Mouse (Mus musculus) kidney, postnatal 0 days (tissue): Measurements from ENCODE around the gene Ubr4. TPM values are rescaled to one million over a fixed set of nuclear protein-coding genes. Genes with fewer than 3 reads are reported as not detected.

Experiments
- ATAC-seq: fragments of 200-750 bp; cut with Nextera tagmentation; replicated peaks from 2 replicates; pipeline ENCODE4 v1.8.0; 2017; ENCODE audit warnings: low read depth, moderate number of reproducible peaks, moderate TSS enrichment, moderate library complexity; ENCODE audit not compliant: low FRiP score
- DNase-seq: peaks from one replicate; pipeline ENCODE4 v3.0.0-alpha.2; 2016; ENCODE audit warnings: low spot score
- H3K27ac ChIP-seq: fragments of 300-500 bp; sonication (generic); 2 replicates; pipeline ENCODE4 v1.5.1; 2014; ENCODE audit warnings: mild to moderate bottlenecking
- H3K27me3 ChIP-seq: fragments of 300-500 bp; sonication (generic); 2 replicates; pipeline ENCODE4 v1.6.1; 2014; ENCODE audit warnings: low read length, mixed read lengths; ENCODE audit not compliant: insufficient read depth
- H3K36me3 ChIP-seq: fragments of 300-500 bp; sonication (generic); 2 replicates; pipeline ENCODE4 v1.6.1; 2014; ENCODE audit warnings: low read length, mixed read lengths; ENCODE audit not compliant: insufficient read depth
- H3K4me1 ChIP-seq: fragments of 300-500 bp; sonication (generic); replicated peaks from 2 replicates; pipeline ENCODE4 v1.6.1; 2014; ENCODE audit warnings: antibody characterized with exemption, low read length, mixed read lengths; ENCODE audit not compliant: insufficient read depth
- H3K4me2 ChIP-seq: fragments of 300-500 bp; sonication (generic); 2 replicates; pipeline ENCODE4 v1.6.1; 2014; ENCODE audit warnings: mild to moderate bottlenecking, low read length, moderate library complexity, mixed read lengths
- H3K4me3 ChIP-seq: fragments of 300-500 bp; sonication (generic); replicated peaks from 2 replicates; pipeline ENCODE4 v1.5.1; 2014; ENCODE audit warnings: low read depth, low read length
- H3K9ac ChIP-seq: fragments of 300-500 bp; sonication (generic); 2 replicates; pipeline ENCODE4 v1.6.1; 2014; ENCODE audit warnings: low read depth, low read length
- H3K9me3 ChIP-seq: fragments of 300-500 bp; sonication (generic); replicated peaks from 2 replicates; pipeline ENCODE4 v1.6.1; 2016; ENCODE audit warnings: low read length, inconsistent platforms, mixed read lengths
- CTCF ChIP-seq: IDR thresholded peaks from 2 replicates; pipeline ENCODE4 v1.5.1; 2016; ENCODE audit warnings: antibody characterized with exemption, low read depth, mild to moderate bottlenecking, moderate library complexity
- WGBS: fragments of 180-500 bp; shearing (Covaris S2); extraction: QIAGEN DNeasy Blood & Tissue Kit; methylation state at CpG from one replicate; pipeline ENCODE4 v1.1.7; 2014; 5-methylcytosine and 5-hydroxymethylcytosine counted together
- polyA plus RNA-seq: library from polyadenylated mRNA; unstranded; fragments of >200 nt; fragmentation: Nextera tagmentation; extraction: Ambion mirVana; gene quantifications from 2 replicates; pipeline ENCODE4 v1.2.1, GENCODE M21; 2015

The Ubr4 gene
- polyA plus RNA-seq, 1 experiment from 2014 or later: 46.2 TPM

DNA sequence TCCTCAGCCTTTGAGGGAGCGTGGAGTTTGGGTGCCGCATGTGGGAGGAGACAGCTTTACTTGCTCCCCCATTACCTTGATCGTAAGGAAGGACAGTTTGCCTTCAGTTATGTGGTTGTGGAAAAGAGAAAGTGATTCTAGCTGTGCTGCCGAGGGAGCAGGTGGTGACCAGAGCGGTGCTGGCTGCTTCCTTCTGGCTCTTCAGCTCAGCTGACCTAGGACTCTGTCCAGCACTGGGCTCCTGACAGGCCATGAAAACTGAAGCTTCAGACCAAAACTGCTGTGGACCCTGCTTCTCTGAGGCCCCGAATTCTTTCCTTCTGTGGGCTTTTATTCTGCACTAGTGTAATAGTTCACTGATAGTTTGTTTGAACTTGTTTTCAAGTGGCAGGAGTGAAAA, 114.1 kb downstream of the Ubr4 start:
- H3K4me3 ChIP-seq: no peak overlapping the region
- WGBS: 89% methylated on average over 6 of the region's 6 CpGs

DNA sequence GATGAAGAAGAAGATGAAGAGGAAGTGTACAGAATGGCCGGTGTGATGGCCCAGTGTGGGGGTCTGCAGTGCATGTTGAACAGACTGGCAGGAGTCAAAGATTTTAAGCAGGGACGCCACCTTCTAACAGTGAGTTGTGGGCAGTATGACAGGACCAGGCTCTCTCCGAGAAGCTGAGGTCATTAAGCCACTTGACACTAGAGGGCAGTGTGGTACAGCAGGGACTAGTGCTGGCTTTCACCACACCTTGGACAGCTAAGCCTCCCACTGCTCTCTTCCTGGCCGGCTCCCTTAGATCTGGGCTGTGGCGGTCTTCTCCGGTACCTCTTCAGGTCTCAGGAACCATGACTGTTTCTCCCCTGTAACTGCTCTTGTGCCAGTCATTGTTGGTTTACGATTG, 117.8 kb downstream of the Ubr4 start:
- peak; percentile 63 for ATAC-seq

More for the DNA sequence above, 114.1 kb downstream of the Ubr4 start:
- Histone ChIP-seq H3K36me3 (peaks cover 88% of the 10 kb centered on the region), H3K9ac (no peak overlapping the region), H3K9me3 (no peaks in the 10 kb centered on the region), H3K27me3 (no peaks in the 10 kb centered on the region), H3K4me2 (no peak overlapping the region), H3K27ac (no peak overlapping the region), H3K4me1 (no peaks in the 10 kb centered on the region)
- ATAC-seq (no peak), DNase-seq (no peak)
- no peak for TF ChIP-seq CTCF

DNA sequence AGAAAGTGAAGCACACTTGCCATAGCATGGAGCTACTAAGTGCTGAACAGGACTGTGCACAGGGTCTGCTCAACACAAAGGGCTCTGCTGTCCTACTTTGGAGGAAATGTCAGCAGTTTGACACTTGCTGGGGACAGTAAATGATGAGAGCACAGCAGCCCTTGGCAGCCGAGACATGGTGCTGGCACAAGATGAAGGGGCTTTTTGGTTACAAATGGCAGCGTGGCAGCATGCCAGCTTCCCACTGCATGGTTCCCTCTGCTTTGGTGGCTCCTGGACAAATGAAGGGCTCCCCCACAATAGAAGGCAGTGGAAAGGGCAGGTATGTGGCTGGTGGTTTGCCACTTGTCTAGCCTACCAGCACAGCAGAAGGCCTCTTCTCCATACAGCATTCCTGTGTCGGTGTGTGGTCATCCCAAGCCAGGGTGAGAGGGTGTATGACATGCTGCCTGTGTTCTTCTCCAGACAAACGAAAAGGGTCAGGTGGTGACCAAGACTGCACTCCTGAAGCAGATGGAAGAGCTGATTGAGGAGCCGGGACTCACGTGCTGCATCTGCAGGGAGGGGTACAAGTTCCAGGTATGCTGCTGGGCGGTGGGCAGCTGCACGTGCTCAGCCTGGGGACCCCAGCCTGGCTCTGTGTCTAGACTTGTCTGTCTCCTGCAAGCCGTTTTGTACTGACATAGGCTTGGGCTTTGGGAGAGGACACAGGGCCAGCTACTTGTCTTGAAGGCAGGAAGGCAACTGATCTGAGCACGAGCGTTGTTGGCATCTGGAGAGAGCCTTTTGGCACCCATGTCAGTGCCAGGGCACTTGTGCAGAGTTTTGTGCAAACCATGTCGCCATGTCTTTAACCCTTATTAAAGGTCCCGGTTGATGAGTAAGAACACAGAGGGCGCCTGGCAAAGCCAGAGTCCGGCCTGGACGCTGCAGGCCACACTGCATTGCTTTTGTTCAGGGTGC, 124.5 kb downstream of the Ubr4 start:
- TF ChIP-seq CTCF: no peak
- ATAC-seq: no peak
- no peak overlapping the region for H3K4me2 ChIP-seq
- peaks cover 83% of the 10 kb centered on the region for H3K36me3 ChIP-seq
- H3K27me3 ChIP-seq: no peaks in the 10 kb centered on the region
- H3K27ac ChIP-seq: no peak overlapping the region
- WGBS: 91% methylated on average over 16 of the region's 16 CpGs
- DNase-seq: no peak
- H3K9ac ChIP-seq: no peak overlapping the region
- H3K4me1 ChIP-seq: no peaks in the 10 kb centered on the region
- H3K9me3 ChIP-seq: no peaks in the 10 kb centered on the region
- H3K4me3 ChIP-seq: no peak overlapping the region

More for the DNA sequence above, 117.8 kb downstream of the Ubr4 start:
- no peak overlapping the region for H3K4me2 ChIP-seq
- 37% methylated on average over 7 of the region's 7 CpGs for WGBS
- H3K9me3 ChIP-seq: no peaks in the 10 kb centered on the region
- TF ChIP-seq CTCF: peak; percentile 96
- no peak overlapping the region for H3K9ac ChIP-seq
- H3K4me1 ChIP-seq: no peaks in the 10 kb centered on the region
- no peak overlapping the region for H3K4me3 ChIP-seq
- no peak overlapping the region for H3K27ac ChIP-seq
- H3K27me3 ChIP-seq: no peaks in the 10 kb centered on the region
- H3K36me3 ChIP-seq: peaks cover 87% of the 10 kb centered on the region
- DNase-seq: peak; percentile 89

DNA sequence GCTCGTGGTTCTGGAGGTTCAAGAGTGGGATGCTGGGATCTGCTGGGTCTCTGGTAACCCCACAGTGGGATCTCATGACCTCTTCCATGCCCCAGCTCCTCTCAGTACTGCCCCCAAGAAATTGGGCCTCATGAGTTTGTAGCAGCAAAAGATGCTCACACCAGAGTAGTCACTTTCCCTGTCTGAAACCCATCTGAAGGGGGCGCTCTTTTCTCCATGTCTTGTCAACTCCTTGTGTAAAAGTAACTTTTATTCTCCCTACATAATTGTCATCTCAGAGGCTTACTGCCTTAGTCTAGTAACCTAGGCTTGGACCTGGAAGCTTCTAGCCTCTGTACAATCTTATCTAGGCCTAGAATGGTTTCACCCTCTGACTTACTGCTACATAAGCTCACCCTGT, 125.6 kb downstream of the Ubr4 start:
- H3K4me1 ChIP-seq: 0 out of 2 replicates have a peak, but pooled peaks cover 2% of the 10 kb centered on the region
- no peak overlapping the region for H3K27ac ChIP-seq
- no peak overlapping the region for H3K4me3 ChIP-seq
- H3K27me3 ChIP-seq: no peaks in the 10 kb centered on the region
- no peak overlapping the region for H3K4me2 ChIP-seq
- H3K36me3 ChIP-seq: peaks cover 82% of the 10 kb centered on the region
- no peaks in the 10 kb centered on the region for H3K9me3 ChIP-seq
- no peak for ATAC-seq
- no peak overlapping the region for H3K9ac ChIP-seq
- WGBS: 82% methylated on average over 2 of the region's 2 CpGs
- DNase-seq: no peak
- TF ChIP-seq CTCF: peak; percentile 43; the same call in 1 of the 2 replicates

DNA sequence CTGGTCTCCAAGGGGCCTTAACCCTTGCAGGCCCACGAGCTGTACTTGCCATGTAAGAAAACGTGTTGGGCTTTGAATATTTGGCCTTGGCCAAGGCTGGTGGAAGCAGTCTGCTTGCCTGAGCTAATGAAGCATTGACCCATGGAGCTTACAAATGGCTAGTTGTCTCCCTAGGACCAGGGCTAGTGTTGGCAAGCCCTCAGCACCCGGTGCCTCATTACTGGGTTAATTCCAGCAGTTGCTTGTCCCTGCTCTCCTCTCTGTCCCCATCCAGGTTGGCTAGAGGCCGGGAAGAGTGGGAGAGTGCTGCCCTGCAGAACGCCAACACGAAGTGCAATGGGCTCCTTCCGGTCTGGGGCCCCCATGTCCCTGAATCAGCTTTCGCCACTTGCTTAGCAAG, 126.8 kb downstream of the Ubr4 start:
- no peak overlapping the region for H3K27ac ChIP-seq
- 90% methylated on average over 8 of the region's 8 CpGs for WGBS
- no peaks in the 10 kb centered on the region for H3K9me3 ChIP-seq
- no peaks in the 10 kb centered on the region for H3K27me3 ChIP-seq
- H3K36me3 ChIP-seq: peaks cover 76% of the 10 kb centered on the region
- 0 out of 2 replicates have a peak, but pooled peaks cover 2% of the 10 kb centered on the region for H3K4me1 ChIP-seq
- no peak overlapping the region for H3K9ac ChIP-seq
- DNase-seq (no peak), ATAC-seq (no peak)
- H3K4me3 ChIP-seq: no peak overlapping the region
- TF ChIP-seq CTCF: no peak
- H3K4me2 ChIP-seq: no peak overlapping the region

DNA sequence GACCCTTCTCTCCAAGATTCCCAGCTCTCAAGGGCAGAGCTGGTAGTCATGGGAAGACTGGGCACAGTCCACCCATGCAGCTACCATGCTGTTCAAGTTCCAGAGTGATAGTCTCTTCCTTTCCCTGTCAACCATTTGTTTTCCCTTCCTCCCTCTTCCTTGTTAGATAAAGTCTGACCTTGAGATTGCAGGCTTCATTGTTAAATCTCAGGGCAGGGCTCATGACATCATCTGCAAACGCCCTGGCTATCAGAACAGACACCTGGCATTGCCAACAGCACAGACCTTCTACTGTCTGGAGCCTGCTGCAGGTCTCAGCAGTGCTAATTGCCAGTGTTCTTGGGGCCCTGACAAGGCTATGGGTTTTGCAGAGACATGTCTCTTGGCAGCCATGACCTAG, 129.0 kb downstream of the Ubr4 start:
- WGBS: 75% methylated on average over 1 of the region's 1 CpGs

More for the DNA sequence above, 129.0 kb downstream of the Ubr4 start:
- DNase-seq: no peak
- H3K9me3 ChIP-seq: no peaks in the 10 kb centered on the region
- no peak for TF ChIP-seq CTCF
- no peak overlapping the region for H3K9ac ChIP-seq
- H3K27me3 ChIP-seq: no peaks in the 10 kb centered on the region
- no peak overlapping the region for H3K4me3 ChIP-seq
- peaks cover 65% of the 10 kb centered on the region for H3K36me3 ChIP-seq
- H3K27ac ChIP-seq: no peak overlapping the region
- H3K4me1 ChIP-seq: 0 out of 2 replicates have a peak, but pooled peaks cover 2% of the 10 kb centered on the region
- ATAC-seq: no peak
- H3K4me2 ChIP-seq: no peak overlapping the region
